Mouse (Mus musculus) adrenal gland, postnatal 4 days (tissue): ENCODE results near the gene Tnfsf10. TPM values are rescaled to one million over a fixed set of nuclear protein-coding genes. Genes with fewer than 3 reads are reported as not detected.
A peak's percentile ranks its signal among the peaks of the same experiment; 100 is the strongest.
"Not testable (repeated sequence)": the region's sequence is repeated elsewhere in the genome, so short reads cannot be mapped to it uniquely, and the experiment has no call there.

Source experiments
- DNase-seq, 2 experiments: peaks; one replicate each; pipeline ENCODE4 v3.0.0; 2021 to 2022; ENCODE audit warnings: low spot score in 2 of 2, mixed read lengths in 2 of 2
- long read RNA-seq, 2 experiments: library from polyadenylated mRNA; stranded (forward); transcript quantifications; one replicate each; pipeline ENCODE4 v2.0.0; 2021
- total RNA-seq, 2 experiments: library from RNA; stranded (reverse); gene quantifications; 2 replicates each; pipeline ENCODE4 v1.2.3; 2021

The Tnfsf10 gene
- 10 to 100 TPM in 1 of 2 experiments, 1 to 10 TPM in 1; 9.3 to 10.2 TPM for total RNA-seq
- long read RNA-seq, experiment 1, full-length matches to known transcripts, result 1 of 1 reads
- long read RNA-seq, experiment 1, partial matches to known transcripts, result 0 of 1 reads
- long read RNA-seq, experiment 1, other reads (novel, unspliced or antisense), result 0 of 1 reads
- long read RNA-seq, experiment 2, full-length matches to known transcripts, result 2 of 4 reads
- long read RNA-seq, experiment 2, partial matches to known transcripts, result 0 of 4 reads
- long read RNA-seq, experiment 2, other reads (novel, unspliced or antisense), result 2 of 4 reads

DNA sequence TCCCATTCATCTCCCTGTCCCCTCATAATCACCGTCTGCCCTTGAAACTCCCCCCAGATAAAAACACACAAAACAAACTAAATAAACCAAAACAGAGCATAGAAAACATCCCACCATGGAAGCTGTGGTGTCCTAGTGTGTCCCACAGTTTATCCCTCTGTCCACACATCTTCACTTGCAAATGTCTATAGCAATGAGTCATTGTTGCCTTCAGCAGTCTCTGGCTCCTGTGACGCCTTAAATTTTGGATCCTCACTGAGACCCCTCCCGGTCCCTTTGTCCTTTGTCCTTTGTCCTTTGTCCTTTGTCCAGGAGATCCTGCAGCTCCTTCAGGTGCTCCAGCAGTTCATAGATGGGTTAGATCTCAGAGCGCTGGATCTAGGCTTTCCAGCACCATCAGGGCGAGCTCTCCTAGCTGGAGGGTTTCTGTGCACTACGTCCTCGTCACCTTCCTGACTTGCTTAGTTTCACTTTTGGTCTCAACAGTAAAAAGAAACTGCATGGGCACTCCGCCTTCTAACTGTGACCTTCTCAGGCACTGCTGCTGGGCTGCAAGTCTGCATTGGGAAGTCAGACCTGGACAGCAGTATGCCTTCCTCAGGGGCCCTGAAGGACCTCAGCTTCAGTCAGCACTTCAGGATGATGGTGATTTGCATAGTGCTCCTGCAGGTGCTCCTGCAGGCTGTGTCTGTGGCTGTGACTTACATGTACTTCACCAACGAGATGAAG, at the start of gene Tnfsf10:
TSS of gene Tnfsf10 (plus strand) at position 470 of the 729 bp plus-strand sequence.
- DNase-seq, result peak in 1 of 2 experiments; percentile 9

DNA sequence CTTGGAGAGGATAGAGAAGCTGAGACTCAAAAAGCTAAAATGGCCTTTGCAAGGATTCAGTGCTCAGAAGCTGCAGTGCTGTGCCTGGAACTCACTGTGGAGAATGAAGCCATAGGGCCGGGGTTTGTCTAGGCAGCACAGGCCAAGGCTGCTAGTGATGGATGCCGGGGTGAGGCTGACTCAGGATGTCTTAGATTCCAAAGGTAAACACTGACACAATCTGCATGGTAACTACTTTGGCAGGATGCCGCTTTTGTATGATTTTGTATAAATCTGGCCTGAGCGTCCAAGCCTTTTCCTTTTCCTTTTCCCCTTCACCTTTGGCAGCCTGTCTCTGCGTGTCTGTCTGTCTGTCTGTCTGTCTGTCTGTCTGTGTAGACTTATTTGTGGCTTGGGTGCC, 49.5 kb upstream of the Tnfsf10 start:
- no peak for DNase-seq

- no peak for DNase-seq
These were observed 48.9 kb upstream of the Tnfsf10 start for GRCm38 (mm10) chr3:27267887-27268286.

GRCm38 (mm10) chr3:27269151-27269550, 47.7 kb upstream of the Tnfsf10 start:
- DNase-seq, result no peak

DNA sequence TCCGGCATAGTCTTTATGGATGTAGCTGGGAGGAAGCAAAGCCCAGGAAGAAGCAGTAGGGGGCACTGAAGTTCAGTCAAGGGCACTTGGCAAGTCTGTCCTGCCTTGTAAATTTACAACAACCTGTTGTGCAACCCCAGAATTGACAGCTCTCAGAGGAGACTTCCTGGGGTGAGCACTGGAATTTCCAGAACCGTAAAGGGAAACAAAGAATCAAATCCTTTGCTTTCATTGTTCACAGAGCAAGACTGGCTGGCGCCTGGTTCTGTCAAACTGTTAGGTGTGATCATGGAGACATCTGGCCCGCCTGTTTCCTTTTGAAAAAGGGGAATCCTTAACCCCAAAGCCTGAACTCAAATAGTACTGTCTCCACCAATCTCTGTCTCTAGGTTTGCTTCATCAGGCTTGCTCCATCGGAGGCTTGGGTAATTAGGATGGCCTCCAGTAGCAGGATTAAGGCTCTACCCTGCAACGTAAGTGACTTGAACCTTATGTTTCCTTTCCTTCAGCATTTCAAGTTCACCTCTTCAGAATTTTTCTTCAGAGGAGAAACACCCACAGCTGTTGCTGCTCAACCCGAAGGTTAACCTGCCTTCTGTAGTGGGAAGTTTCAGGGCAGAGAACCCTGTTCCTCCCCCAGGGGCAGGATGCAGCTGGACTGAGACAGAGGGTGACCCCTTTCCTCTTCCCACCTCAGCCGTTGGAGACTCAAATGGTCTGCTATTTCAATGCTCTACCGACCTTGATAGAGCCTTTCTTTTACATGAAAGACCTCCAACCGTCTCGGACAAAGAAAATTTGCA, 46.5 kb upstream of the Tnfsf10 start:
- peak in 1 of 2 experiments; percentile 13 for DNase-seq

DNA sequence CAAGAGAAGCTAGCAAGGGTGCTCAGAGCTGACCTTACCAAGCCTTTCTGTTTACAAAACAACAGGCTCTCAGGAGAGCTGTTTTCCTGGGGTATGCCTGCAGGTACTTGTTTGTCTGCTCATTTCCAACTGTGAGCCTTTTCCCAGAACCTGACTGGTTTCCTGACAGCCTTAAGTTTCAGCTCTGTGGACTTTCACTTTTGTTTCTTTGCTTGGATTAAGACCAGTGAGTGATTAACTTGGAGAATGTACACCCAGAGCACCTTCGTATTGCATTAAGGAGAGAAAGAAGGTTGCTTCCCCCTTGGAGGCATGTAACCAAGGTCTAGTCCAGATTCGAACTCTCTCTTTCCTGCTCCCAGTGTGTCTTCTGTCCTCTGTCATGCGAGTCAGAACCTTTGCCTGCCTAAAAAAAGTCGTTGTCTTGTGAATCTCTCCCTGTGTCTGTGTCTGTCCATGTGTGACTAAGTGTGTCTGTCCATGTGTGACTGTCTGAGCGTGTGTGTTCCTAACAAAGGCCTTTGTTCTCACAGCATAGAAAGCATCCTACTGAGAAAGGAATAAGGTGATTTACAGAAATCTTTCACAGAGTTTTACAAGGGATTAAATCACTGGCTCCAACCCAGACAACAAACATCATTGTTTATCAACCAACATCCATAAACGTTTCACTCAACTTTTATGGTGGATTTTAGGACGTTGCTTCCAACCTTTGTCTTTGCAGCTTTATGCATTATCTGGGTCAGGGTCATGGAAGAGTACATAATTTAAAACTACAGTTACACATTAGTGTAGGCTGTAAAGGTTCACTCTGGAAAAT, 43.7 kb upstream of the Tnfsf10 start:
- DNase-seq, result no peak

DNA sequence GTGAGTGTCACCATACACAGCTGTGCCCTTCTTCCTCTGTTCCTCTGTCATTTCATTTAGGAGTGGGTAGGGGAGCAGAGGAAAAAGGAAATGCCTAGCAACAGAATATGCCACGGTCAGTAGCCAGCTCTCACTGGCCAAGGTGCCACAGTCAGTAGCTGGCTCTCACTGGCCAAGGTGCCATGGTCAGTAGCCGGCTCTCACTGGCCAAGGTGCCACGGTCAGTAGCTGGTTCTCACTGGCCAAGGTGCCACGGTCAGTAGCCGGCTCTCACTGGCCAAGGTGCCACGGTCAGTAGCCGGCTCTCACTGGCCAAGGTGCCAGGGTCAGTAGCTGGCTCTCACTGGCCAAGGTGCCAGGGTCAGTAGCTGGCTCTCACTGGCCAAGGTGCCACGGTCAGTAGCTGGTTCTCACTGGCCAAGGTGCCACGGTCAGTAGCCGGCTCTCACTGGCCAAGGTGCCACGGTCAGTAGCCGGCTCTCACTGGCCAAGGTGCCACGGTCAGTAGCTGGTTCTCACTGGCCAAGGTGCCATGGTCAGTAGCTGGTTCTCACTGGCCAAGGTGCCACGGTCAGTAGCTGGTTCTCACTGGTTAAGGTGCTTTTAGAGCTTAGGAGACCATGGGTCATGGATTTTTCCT, 37.4 kb upstream of the Tnfsf10 start:
- not testable (repeated sequence) for DNase-seq

- DNase-seq, result no peak
These were observed 36.5 kb upstream of the Tnfsf10 start for GRCm38 (mm10) chr3:27280280-27280749.

DNA sequence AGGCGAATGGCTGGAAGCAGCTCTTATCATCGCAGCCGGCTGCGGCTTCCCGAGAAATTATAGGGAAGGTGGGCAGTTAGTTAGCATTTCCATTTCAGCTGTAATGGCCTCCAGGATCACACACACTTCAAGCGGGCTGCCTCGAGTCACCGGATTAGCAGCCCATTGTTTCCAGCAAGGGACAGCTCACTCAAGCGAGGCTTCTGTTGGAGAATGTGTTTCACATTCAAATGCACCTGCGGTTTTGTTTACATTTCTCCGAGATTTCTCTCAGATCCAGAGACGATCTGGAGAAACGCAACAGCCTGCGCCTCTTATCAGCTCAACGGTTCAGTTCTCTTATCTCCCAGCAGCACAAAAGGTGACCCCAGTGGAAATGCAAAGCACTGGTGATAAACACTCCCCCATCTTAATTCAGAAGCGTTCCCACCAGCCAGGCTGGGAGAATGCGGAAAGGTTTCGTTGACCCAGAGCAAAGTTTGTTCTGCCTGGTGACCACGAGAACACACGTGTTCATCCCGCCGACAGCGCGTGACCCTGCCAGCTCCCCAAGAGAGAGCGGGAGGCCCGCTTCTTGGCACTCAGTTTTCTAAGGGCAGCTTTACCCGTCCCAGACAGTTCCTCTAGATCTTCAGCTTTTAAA, 33.6 kb upstream of the Tnfsf10 start:
- no peak for DNase-seq

- no peak for DNase-seq
These were observed 33.0 kb upstream of the Tnfsf10 start for GRCm38 (mm10) chr3:27283796-27284195.

DNA sequence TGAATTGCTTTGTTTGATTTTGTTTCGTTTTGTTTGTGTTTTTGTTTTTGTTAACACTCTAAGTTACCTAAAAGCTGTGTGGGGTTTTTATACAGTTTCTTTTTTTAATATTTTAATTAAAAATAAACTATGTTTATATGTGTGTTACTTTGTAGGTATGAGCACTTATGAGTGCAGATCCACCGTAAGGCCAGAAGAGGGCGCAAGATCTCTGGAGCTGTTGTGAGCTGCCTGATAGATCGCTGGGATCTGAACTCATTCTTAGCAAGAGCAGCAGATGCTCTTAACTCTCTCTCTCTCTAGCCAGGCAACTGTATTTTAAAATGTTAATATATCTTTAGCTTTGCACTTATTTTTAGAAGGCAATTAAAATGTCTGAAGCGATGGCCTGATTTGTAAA, 32.6 kb upstream of the Tnfsf10 start:
- no peak for DNase-seq

DNA sequence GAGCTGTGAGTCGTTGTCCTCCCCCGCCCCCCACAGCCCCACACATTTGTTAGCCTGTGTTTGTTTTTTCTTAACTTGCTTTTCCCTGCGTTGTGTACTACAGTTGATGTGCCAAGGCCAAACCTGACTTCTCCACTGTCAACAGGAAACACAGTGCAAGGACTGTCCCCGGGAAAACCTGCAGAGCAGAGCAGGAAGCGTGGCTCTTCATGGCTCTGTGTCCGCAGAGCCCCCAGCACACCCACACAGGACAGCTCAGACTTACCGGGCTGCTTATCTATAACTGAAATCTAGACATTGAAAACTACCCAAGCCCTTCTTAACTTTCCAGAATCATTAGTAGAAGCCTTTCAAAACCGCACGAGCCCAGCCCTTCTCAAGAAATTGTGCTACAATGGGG, 31.8 kb upstream of the Tnfsf10 start:
- DNase-seq, result no peak

DNA sequence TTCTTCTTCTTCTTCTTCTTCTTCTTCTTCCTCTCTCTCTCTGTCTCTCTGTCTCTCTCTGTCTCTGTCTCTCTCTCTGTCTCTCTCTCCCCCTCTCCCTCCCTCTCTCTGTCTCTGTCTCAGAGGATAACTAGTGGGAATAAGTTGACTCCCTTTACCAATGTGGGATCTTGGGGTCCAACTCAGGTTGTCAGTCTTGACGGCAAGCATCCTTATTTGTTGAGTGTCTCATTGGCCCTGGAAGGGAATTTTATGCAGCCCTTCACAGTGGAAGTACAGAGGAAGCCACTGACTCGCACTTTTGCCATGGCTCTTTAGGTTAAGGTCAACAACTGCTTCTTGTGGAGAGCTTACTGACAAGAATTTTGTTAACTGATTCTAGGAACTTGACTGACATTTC, 28.5 kb upstream of the Tnfsf10 start:
- DNase-seq, result no peak

DNA sequence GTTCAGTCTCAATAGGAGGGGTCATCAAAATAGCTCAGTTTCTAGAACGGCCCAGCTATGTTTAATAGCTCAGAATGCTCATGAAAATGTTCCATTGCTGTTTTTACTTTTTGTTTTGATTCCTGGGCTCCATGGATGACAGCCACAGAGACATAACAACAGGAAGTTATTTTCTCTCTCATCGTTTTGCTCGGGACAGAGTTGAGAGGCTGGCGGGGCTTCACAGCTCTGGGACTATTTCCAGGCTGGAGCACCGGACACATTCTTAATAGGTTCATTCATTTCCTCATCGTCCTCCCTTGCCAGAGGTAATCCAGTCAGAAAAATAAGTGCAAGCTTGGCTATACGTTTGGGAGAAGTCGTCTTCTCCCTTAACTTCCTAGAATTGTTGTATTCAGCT, 27.9 kb upstream of the Tnfsf10 start:
- DNase-seq, result no peak

GRCm38 (mm10) chr3:27290285-27290684, 26.5 kb upstream of the Tnfsf10 start:
- no peak for DNase-seq

DNA sequence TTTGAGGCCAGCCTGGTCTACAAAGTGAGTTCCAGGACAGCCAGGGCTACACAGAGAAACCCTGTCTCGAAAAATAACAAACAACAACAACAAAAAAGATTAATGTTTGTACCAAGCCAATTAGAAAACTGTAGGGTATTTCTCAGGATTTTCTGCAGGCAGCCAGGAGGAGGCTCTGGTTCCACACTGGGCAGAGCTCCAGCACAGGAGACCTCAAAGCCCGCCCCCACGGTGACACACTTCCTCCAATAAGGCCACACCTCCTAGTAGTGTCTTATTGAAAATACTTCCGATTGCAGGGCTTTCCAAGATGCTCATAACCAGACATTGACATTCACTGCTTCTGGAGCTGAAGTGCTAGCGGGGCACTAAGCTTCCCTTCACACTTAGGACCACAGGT, 25.9 kb upstream of the Tnfsf10 start:
- not testable (repeated sequence) for DNase-seq

GRCm38 (mm10) chr3:27291411-27291810, 25.4 kb upstream of the Tnfsf10 start:
- not testable (repeated sequence) for DNase-seq

DNA sequence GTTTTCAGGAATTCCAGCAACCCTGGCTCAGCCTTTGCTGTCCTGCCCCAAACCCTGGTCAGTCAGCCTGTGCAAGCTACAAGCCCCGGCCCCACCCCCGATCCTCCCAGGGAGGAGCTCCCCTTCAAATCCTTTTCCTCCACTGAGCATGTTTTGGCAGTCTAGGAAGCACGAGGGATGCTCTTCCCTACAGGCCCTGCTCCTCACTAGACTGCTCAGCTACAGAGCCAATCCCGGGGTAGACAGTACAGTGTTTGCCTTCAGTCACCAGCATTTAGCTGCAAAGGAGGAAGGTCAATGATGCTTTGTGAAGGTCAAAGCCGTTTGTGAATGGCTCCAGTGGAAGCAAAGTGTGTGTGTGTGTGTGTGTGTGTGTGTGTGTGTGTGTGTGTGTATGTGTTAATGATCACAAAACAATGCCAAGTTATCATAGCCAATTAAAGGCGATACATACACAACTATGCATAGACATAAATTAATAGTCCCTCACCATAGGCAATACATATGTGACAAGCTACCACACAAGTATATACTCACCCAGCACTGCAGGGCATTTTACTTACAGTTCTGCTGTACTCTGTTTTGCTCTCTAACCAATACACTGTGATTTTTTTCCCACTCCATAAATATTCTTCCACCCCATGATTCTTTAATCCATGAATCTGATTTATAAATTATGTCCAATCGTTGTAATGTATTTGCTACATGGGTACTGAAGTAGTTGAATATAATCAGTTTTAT, 23.0 kb upstream of the Tnfsf10 start:
- DNase-seq, result no peak

DNA sequence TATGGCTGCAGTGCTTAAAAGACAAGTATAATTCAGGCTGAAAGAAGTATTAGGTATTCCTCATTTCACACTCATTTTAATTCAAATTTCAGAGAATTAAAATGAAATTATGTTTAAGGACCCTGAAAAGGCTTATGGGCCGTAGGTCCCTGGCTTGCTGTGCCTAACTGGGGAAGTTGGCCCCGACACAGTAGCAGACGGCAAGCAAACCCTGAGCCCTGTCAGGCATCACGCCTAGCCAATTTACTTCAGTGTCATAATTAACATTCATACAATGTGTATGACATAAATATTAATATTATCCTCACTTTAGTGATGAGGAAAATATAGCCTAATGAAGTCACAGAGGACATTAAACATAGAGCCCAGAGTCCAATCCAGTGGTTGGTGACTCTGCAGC, 16.4 kb upstream of the Tnfsf10 start:
- DNase-seq, result no peak
